Mouse (Mus musculus) midbrain, embryonic 10.5 days (tissue): ENCODE measurements around the gene Slc27a5. TPM values are rescaled to one million over a fixed set of nuclear protein-coding genes. Genes with fewer than 3 reads are reported as not detected.

Experiments
- DNase-seq: peaks from one replicate; pipeline ENCODE4 v3.0.0-alpha.2; 2017; ENCODE audit warnings: low spot score
- H3K27ac ChIP-seq: fragments of 300-500 bp; sonication (generic); replicated peaks from 2 replicates; pipeline ENCODE4 v1.5.1; 2016; ENCODE audit warnings: mild to moderate bottlenecking
- H3K27me3 ChIP-seq: fragments of 300-500 bp; sonication (generic); 2 replicates; pipeline ENCODE4 v1.6.1; 2016; ENCODE audit warnings: low read depth, mild to moderate bottlenecking; ENCODE audit not compliant: poor library complexity, severe bottlenecking
- H3K36me3 ChIP-seq: fragments of 300-500 bp; sonication (generic); 2 replicates; pipeline ENCODE4 v1.6.1; 2016; ENCODE audit warnings: mild to moderate bottlenecking, moderate library complexity
- H3K4me1 ChIP-seq: fragments of 300-500 bp; sonication (generic); 2 replicates; pipeline ENCODE4 v1.6.1; 2016
- H3K4me3 ChIP-seq: fragments of 300-500 bp; sonication (generic); 2 replicates; pipeline ENCODE4 v1.5.1; 2016; ENCODE audit warnings: mild to moderate bottlenecking, moderate library complexity
- H3K9me3 ChIP-seq: fragments of 300-500 bp; sonication (generic); replicated peaks from 2 replicates; pipeline ENCODE4 v1.6.1; 2016; ENCODE audit warnings: mild to moderate bottlenecking
- WGBS: fragments of 180-500 bp; shearing (Covaris S2); methylation state at CpG from one replicate; pipeline ENCODE4 v1.1.7; 2016; 5-methylcytosine and 5-hydroxymethylcytosine counted together
- polyA plus RNA-seq: library from polyadenylated mRNA; unstranded; fragments of >200 nt; fragmentation: Nextera tagmentation; extraction: Ambion mirVana; gene quantifications from 2 replicates; pipeline ENCODE4 v1.2.1, GENCODE M21; 2016

Gene Slc27a5
- polyA plus RNA-seq, 1 experiment from 2014 or later: 0.07 TPM

DNA sequence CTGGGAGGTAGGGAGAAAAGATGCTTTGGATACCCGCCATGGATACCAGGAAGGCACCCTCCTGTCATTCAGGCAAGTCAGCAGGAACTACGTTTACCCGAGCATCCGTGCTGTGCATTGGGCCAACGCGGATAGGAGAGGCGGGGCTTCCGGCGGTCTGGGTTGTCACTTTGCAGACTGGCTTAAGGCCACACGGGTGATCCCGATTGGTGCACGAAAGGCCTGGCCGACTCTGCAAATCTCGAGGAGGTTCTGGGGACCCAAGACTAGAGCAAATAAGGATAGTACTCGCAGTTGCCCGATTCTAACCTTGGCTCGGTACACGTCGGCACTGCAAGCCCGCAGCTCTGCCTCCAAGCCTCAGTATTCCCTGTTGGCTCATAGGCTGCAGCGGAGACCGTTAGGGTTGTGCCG is 32.3 kb downstream of the Slc27a5 start, which contains the start of gene Zfp324:
Gene Zfp324 (plus strand): TSS at position 161 of the 414 bp plus-strand sequence.
- DNase-seq: peak; percentile 90
- Histone ChIP-seq H3K4me1 (peaks cover 28% of the 10 kb centered on the region), H3K36me3 (peaks cover 23% of the 10 kb centered on the region), H3K27ac (peak within 1 kb of the TSS; percentile 92), H3K9me3 (no peaks in the 10 kb centered on the region), H3K4me3 (peak within 1 kb of the TSS; percentile 96), H3K27me3 (no peaks in the 10 kb centered on the region)
- under 1% methylated on average over 23 of the region's 23 CpGs for WGBS

DNA sequence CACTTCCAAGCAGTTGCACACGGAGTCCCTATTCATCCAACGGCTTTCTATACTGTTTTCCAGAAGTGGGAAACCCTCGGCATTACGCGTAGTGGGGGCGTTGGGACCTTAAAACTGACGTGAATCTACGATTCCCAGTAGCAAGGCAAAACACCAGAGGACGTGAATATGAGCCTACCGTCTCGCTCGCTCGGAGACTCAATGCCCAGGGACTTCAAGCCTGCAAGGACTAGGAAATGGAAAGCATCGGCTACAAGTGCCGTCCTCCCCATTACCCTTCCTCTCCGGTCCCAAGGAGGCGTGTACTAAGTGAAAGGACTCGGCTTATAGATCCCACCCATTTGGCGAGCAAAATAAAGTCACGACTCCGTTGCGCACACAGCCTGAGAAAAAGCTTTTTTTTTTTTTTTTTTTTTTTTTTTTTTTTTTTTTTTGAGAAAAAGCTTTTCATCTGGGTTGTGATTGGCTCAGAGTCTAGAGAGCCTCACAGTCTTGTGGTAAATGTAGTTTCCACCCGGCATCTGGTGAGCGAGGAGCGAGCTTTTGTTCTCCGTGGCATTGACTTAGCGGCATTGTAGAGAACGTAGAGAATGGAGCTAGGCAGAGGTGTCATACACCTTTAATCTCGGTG is 36.4 kb downstream of the Slc27a5 start:
- DNase-seq: peak; percentile 70
- Histone ChIP-seq H3K36me3 (no peaks in the 10 kb centered on the region), H3K27me3 (no peaks in the 10 kb centered on the region), H3K27ac (peak overlapping the region; percentile 70), H3K9me3 (no peaks in the 10 kb centered on the region), H3K4me1 (peaks cover 18% of the 10 kb centered on the region), H3K4me3 (peak overlapping the region; percentile 49)
- 2% methylated on average over 29 of the region's 29 CpGs for WGBS

DNA sequence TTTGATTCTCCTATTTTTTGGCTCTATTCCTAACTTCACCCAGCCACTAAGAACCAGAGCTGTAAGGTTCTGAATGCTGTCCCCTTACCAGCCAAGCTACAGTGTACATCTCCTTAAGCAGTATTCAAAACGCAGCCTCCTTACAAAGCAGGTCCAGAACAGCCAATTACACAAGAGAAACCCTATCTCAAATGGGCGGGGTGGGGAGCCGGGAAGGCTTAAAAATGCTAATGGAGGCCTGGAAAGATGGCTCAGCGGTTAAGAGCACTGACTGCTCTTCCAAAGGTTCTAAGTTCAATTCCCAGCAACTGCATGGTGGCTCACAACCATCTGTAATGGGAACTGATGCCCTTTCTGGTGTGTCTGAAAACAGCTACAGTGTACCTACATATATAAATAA is 38.3 kb downstream of the Slc27a5 start:
- H3K9me3 ChIP-seq: no peaks in the 10 kb centered on the region
- WGBS: 14% methylated on average over 4 of the region's 4 CpGs

DNA sequence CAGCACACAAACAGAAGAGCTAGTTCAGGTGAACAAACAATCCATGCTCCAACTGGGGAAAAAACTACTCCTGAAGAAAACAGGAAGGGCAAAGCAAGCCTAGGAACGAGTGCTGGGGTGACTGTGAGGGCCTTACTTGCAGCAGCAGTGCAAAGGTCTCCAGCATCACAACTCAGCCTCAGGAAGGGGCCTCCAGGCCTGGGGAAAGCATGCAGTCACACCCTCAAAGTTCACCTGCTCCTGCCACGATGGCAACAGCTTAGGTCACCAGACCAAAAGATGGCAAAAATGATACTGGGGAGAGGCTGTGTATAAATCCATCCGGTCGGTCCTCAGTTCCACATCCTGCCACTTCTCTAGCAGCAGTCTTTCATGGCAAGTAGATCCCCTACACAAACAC is 39.0 kb downstream of the Slc27a5 start:
- no peak for DNase-seq
- Histone ChIP-seq H3K36me3 (no peaks in the 10 kb centered on the region), H3K4me3 (no peak overlapping the region), H3K27ac (no peak overlapping the region), H3K4me1 (0 out of 2 replicates have a peak, but pooled peaks cover 5% of the 10 kb centered on the region), H3K9me3 (no peaks in the 10 kb centered on the region), H3K27me3 (no peaks in the 10 kb centered on the region)
- WGBS: 80% methylated on average over 4 of the region's 4 CpGs

More for the DNA sequence above, 38.3 kb downstream of the Slc27a5 start:
- peaks cover 5% of the 10 kb centered on the region; the same call in 1 of the 2 replicates for H3K4me1 ChIP-seq
- no peaks in the 10 kb centered on the region for H3K36me3 ChIP-seq
- DNase-seq: no peak
- no peak overlapping the region for H3K4me3 ChIP-seq
- no peak overlapping the region for H3K27ac ChIP-seq
- H3K27me3 ChIP-seq: no peaks in the 10 kb centered on the region

DNA sequence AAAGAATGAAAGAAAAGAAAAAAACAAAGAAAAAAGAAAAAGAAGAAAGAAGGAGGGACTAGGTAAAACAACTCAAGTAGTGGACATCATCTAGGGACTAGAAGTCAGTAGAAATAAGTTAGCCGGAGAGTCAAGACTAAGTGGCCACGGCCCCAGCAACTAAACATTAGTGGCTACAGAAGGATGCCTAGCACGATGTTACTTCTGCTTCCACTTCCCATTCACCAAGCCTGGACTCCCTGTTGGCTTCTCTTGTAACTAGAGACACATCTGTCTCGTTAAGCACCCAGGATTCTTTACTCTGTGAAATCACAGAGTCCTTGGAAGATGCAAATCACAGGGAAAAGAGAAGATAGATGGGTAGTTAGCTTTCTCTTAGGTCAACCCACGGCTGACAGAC is 40.5 kb downstream of the Slc27a5 start:
- no peak overlapping the region for H3K4me3 ChIP-seq
- no peak for DNase-seq
- no peaks in the 10 kb centered on the region for H3K27me3 ChIP-seq
- WGBS: 79% methylated on average over 5 of the region's 5 CpGs
- 0 out of 2 replicates have a peak, but pooled peaks cover 5% of the 10 kb centered on the region for H3K4me1 ChIP-seq
- no peaks in the 10 kb centered on the region for H3K9me3 ChIP-seq
- H3K27ac ChIP-seq: no peak overlapping the region
- no peaks in the 10 kb centered on the region for H3K36me3 ChIP-seq

DNA sequence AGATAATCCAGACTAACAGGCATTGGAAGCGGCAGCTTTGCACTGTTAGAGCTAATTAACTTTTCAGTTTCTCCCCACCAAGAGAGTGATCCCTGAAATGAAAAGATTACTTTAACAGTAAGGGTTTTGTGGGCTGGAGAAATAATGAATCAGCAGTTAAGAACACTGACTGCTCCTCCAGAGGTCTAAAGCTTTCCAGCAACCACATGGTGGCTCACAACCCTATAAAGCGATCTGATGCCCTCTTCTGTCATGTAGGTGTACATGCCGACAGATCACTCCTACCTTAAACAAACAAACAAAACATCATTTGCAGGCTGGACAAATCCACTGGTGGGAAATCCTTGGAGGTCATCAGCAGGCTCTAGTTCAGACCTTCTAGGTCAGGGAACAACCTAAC is 43.1 kb downstream of the Slc27a5 start:
- no peak for DNase-seq
- WGBS: 62% methylated on average over 3 of the region's 3 CpGs
- Histone ChIP-seq H3K27ac (no peak overlapping the region), H3K4me3 (no peak overlapping the region), H3K9me3 (no peaks in the 10 kb centered on the region), H3K4me1 (peaks cover 7% of the 10 kb centered on the region), H3K36me3 (no peaks in the 10 kb centered on the region), H3K27me3 (no peaks in the 10 kb centered on the region)

DNA sequence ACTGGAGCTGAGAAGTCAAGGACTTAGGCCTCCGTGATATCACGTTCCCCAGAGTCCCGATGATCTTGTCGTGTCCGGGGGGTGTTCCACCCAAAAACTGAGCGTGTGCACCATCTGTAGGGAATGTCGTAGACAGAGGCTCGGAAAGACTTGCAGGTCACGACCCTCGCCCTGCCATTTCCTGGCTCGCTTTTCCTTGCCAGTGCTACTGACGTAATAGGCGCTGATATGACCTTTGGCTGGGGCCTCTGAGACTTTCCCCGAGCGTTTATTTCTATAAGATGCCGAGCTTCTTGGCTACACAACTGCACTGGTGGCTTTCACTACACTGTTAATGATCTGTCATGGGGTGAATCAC is 48.1 kb downstream of the Slc27a5 start:
- Histone ChIP-seq H3K4me1 (peaks cover 17% of the 10 kb centered on the region), H3K27ac (peak overlapping the region; percentile 94), H3K4me3 (peak overlapping the region; percentile 59), H3K27me3 (no peaks in the 10 kb centered on the region), H3K9me3 (no peaks in the 10 kb centered on the region), H3K36me3 (no peaks in the 10 kb centered on the region)
- 11% methylated on average over 16 of the region's 16 CpGs for WGBS
- DNase-seq: no peak

DNA sequence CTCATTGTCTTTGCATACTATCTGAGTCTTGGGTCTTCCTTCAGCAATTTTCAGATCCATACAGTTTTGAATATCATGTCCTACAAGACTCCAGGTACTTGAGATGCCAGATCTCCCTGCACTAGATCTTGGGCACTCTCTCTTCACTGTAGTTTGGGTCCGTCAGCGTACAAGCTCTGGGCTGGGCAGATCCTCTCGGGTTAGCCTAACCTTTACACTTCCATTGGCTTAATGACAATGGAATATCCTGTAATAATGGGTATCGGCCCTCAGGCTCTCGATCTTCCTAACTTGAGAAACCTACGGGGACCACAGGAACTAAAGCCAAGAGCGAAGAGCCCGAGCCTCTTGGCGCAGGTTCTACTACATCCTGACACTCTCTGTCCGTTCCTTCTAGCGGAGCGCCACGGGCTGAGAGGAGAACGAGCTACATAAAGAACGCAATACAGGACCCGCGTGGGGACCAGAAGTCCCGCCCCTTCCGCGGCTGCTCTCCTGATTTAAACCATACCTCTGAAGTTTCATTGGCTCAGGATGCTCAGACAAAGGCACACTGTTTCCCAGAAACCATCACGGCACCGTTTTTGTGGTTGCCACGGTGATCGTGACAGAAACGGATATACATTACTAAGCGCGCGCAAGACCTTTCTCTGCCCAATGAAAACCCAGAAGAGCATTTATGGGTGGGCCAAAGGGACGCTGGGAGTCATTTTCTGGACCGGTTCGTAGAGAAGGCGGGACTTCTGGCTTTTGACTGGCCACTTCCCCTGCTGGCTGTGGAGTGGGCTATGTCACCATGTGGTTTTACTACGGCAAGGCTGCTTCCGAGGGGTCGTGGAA is 48.7 kb downstream of the Slc27a5 start:
- Histone ChIP-seq H3K9me3 (no peaks in the 10 kb centered on the region), H3K27ac (peak overlapping the region; percentile 94), H3K4me3 (peak overlapping the region; percentile 59), H3K36me3 (no peaks in the 10 kb centered on the region), H3K27me3 (no peaks in the 10 kb centered on the region), H3K4me1 (peaks cover 17% of the 10 kb centered on the region)
- 11% methylated on average over 35 of the region's 35 CpGs for WGBS
- peak; percentile 95 for DNase-seq

DNA sequence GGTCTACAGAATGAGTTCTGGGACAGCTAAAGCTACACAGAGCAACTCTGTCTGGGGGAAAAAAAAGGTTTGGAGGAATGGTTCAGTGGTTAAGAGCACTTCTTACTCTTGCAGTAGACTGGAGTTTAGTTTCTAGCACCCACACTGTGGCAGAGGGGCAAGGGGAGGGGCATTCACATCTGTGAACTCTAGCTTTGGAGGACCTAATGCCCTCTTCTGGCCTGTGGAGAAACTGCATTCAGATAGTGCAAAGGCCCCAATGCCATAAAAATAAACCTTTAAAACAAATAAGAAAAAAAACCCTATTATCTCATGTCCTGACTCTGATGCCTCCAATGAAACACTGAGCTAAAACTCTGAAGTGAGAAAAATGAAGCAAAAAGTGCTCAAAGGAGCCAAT is 54.5 kb downstream of the Slc27a5 start:
- no peaks in the 10 kb centered on the region for H3K27me3 ChIP-seq
- H3K4me3 ChIP-seq: no peak overlapping the region
- no peaks in the 10 kb centered on the region for H3K36me3 ChIP-seq
- H3K4me1 ChIP-seq: no peaks in the 10 kb centered on the region
- H3K9me3 ChIP-seq: no peaks in the 10 kb centered on the region
- DNase-seq: no peak
- H3K27ac ChIP-seq: no peak overlapping the region

DNA sequence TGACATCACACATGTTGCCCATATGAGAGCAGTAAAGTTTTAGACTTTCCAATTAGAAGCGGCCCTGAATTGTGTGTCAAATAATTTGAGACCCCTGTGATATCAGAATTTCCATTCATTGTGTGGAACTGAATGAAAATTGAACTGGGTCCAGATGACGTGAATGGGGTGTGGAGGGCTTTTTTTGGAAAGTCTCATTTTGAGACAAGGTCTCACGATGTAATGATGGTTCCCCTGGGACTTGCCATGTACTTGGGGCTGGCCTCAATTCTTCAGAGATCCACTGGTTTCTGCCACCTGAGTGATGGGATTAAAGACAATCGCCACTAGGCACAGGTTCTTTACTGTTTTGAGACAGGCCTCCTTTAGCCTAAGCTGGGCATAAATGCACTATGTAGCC is 57.4 kb downstream of the Slc27a5 start:
- Histone ChIP-seq H3K27ac (no peak overlapping the region), H3K9me3 (no peaks in the 10 kb centered on the region), H3K27me3 (no peaks in the 10 kb centered on the region), H3K36me3 (no peaks in the 10 kb centered on the region), H3K4me1 (no peaks in the 10 kb centered on the region), H3K4me3 (no peak overlapping the region)
- 90% methylated on average over 4 of the region's 4 CpGs for WGBS
- DNase-seq: no peak

Other genes with a start within 250 kb of the Slc27a5 start
- gene Zscan18, start 194.6 kb downstream of the Slc27a5 start, polyA plus RNA-seq: 10.4 and 13.7 TPM in 2 replicates
- gene Zfp329, start 179.3 kb downstream of the Slc27a5 start, polyA plus RNA-seq: 17.3 and 20.4 TPM in 2 replicates
- 28.3 and 34.0 TPM in 2 replicates for gene Zfp110, start 163.4 kb downstream of the Slc27a5 start, polyA plus RNA-seq
- 5.5 and 5.7 TPM in 2 replicates for gene Zfp128, start 117.0 kb downstream of the Slc27a5 start, polyA plus RNA-seq
- gene Zscan22, start 100.4 kb downstream of the Slc27a5 start, polyA plus RNA-seq: 16.3 and 17.7 TPM in 2 replicates
- gene Rps5, start 75.9 kb downstream of the Slc27a5 start, polyA plus RNA-seq: 886 and 1,011 TPM in 2 replicates
- gene Rnf225, start 70.8 kb downstream of the Slc27a5 start, polyA plus RNA-seq: 0.47 and 0.83 TPM in 2 replicates
- gene Zfp324, start 32.4 kb downstream of the Slc27a5 start, polyA plus RNA-seq: 11.4 and 13.2 TPM in 2 replicates
- gene Zfp446, start 20.3 kb downstream of the Slc27a5 start, polyA plus RNA-seq: 18.0 and 19.4 TPM in 2 replicates
- 349 and 398 TPM in 2 replicates for gene Trim28, start 922 bp upstream of the Slc27a5 start, polyA plus RNA-seq
- gene Zbtb45, start 11.8 kb upstream of the Slc27a5 start, polyA plus RNA-seq: 32.7 and 36.4 TPM in 2 replicates
- 113 and 133 TPM in 2 replicates for gene Chmp2a, start 36.6 kb upstream of the Slc27a5 start, polyA plus RNA-seq
- gene Ube2m, start 40.1 kb upstream of the Slc27a5 start, polyA plus RNA-seq: 84.5 and 103 TPM in 2 replicates
- gene Mzf1, start 56.6 kb upstream of the Slc27a5 start, polyA plus RNA-seq: 3.3 and 4.5 TPM in 2 replicates
- not detected in 2 replicates for gene Vmn1r85, start 97.0 kb upstream of the Slc27a5 start, polyA plus RNA-seq
- not detected in 2 replicates for gene Vmn1r86, start 121.7 kb upstream of the Slc27a5 start, polyA plus RNA-seq
- not detected in 2 replicates for gene Vmn1r87, start 142.0 kb upstream of the Slc27a5 start, polyA plus RNA-seq
- 0.02 TPM in 1 of 2 replicates, not detected in the other for gene Vmn1r88, start 161.4 kb upstream of the Slc27a5 start, polyA plus RNA-seq
- gene Vmn1r89, start 214.8 kb upstream of the Slc27a5 start, polyA plus RNA-seq: not detected in 2 replicates